Mouse (Mus musculus) liver, adult 2 months (tissue): ENCODE results near the gene Myh4. TPM values are rescaled to one million over a fixed set of nuclear protein-coding genes. Genes with fewer than 3 reads are reported as not detected.

Experiments used
- DNase-seq: peaks from one replicate; pipeline ENCODE4 v3.0.0-alpha.2; 2011; ENCODE audit warnings: low read depth, low spot score; ENCODE audit errors: extremely low read depth
- H3K27ac ChIP-seq: fragments of 200-500 bp; replicated peaks from 2 replicates; pipeline ENCODE4 v1.5.1; 2012; ENCODE audit warnings: low read depth, mild to moderate bottlenecking, control low read depth, inconsistent platforms, low read length; ENCODE audit not compliant: insufficient read depth
- H3K27me3 ChIP-seq: fragments of 200-500 bp; 2 replicates; pipeline ENCODE4 v1.6.1; 2012; ENCODE audit warnings: mild to moderate bottlenecking, moderate library complexity, low read length, inconsistent platforms; ENCODE audit not compliant: control insufficient read depth, insufficient read depth
- H3K36me3 ChIP-seq: fragments of 200-500 bp; 2 replicates; pipeline ENCODE4 v1.6.1; 2012; ENCODE audit warnings: low read length, inconsistent platforms; ENCODE audit not compliant: control insufficient read depth, insufficient read depth
- H3K4me1 ChIP-seq: fragments of 200-500 bp; 2 replicates; pipeline ENCODE4 v1.6.1; 2011; ENCODE audit warnings: low read length; ENCODE audit not compliant: control insufficient read depth, insufficient read depth
- H3K4me3 ChIP-seq: fragments of 200-500 bp; 2 replicates; pipeline ENCODE4 v1.5.1; 2011; ENCODE audit warnings: low read depth, mild to moderate bottlenecking, control low read depth, low read length, moderate library complexity; ENCODE audit not compliant: insufficient read depth
- H3K79me2 ChIP-seq: fragments of 200-500 bp; 2 replicates; pipeline ENCODE4 v1.6.1; 2012; ENCODE audit warnings: inconsistent platforms, mild to moderate bottlenecking, low read length, moderate library complexity; ENCODE audit not compliant: control insufficient read depth, insufficient read depth
- H3K9ac ChIP-seq: fragments of 200-500 bp; 2 replicates; pipeline ENCODE4 v1.6.1; 2012; ENCODE audit warnings: low read depth, mild to moderate bottlenecking, control low read depth, inconsistent platforms, low read length
- CTCF ChIP-seq: fragments of 200-500 bp; IDR thresholded peaks from 2 replicates; pipeline ENCODE4 v1.5.1; 2011; ENCODE audit warnings: low read depth, low read length, control low read depth
- POLR2A ChIP-seq: fragments of 200-500 bp; IDR thresholded peaks from 2 replicates; pipeline ENCODE4 v1.6.1; 2011; ENCODE audit warnings: low read length, control low read depth; ENCODE audit not compliant: insufficient read depth; ENCODE audit errors: extremely low read depth
- WGBS: fragments of 180-500 bp; shearing (Covaris S2); methylation state at CpG from one replicate; pipeline ENCODE4 v1.1.7; 2018; 5-methylcytosine and 5-hydroxymethylcytosine counted together
- polyA plus RNA-seq: library from polyadenylated mRNA; depleted of rRNA; stranded (reverse); fragments of >200 nt; gene quantifications from 2 replicates; pipeline ENCODE4 v1.2.3, GENCODE M21; 2012
- total RNA-seq: library from RNA; depleted of rRNA; stranded (reverse); fragments of >200 nt; gene quantifications from 2 replicates; pipeline ENCODE4 v1.2.3, GENCODE M21; 2014

Myh4 gene
- total and polyA plus RNA-seq, 2 experiments, result 1.9 TPM; not detected in 1

DNA sequence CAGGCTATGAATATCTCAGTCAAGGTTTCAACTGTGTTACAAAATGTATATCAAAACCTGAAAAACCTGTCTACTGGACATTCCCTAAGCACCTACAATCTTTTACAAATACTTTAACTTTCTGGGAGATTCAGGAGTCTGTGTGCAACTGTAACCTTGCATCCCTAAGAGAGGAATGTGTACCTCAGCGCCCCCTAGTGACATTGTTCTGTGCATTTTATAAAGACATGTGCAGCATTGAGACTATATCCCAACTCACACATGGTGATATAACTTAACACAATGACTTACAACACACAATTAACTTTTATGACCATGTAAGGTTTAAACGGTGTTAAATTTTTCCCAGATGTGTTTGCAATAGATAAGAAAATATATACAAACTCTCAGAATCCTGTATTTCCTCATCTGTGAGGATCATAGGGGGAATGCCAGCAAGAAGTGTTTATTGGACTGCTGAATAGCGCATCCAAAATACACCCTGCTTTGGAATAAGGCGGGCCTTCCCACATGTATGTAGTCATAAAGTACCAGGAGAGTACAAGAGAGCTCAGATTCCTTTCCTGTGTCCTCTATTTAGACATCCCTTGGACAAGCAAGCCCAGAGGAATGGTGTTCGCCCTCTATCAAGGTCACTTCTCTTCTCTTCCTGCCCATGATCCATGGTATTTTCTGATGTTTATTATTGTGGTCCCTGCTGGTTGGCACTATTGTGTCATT, 2.0 kb upstream of the Myh4 start:
- WGBS, result 59% methylated on average over 5 of the region's 5 CpGs
- H3K4me3 ChIP-seq, result no peak overlapping the region
- H3K9ac ChIP-seq, result no peak overlapping the region
- peaks cover 10% of the 10 kb centered on the region; the same call in 1 of the 2 replicates for H3K4me1 ChIP-seq
- H3K27ac ChIP-seq, result no peak overlapping the region
- peak; percentile 54 for DNase-seq
- TF ChIP-seq CTCF (peak; percentile 38), POLR2A (no peak)
- H3K36me3 ChIP-seq, result no peaks in the 10 kb centered on the region
- H3K79me2 ChIP-seq, result no peaks in the 10 kb centered on the region
- no peaks in the 10 kb centered on the region for H3K27me3 ChIP-seq

DNA sequence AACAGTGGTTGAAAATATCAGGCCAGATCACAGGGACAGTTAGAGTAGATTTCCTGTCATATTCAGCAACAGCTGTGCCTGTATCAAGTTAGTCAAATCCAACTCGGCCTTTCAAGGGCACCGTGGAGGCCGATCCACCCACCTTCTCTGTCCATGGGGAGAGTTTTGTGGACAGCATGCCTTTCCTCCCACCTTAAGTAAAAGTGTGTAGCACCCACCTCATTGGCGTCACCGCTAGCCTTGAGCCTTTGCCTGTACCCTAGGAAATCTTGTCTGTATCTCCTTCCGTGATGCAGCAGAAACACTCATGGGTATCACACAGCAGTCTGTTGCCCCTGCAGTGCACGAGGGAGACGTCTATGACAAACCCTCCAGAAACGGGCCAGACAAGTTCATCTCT, 1.0 kb upstream of the Myh4 start:
- Histone ChIP-seq H3K27ac (no peak overlapping the region), H3K36me3 (no peaks in the 10 kb centered on the region), H3K9ac (no peak overlapping the region), H3K4me3 (no peak overlapping the region), H3K4me1 (peaks cover 10% of the 10 kb centered on the region; the same call in 1 of the 2 replicates), H3K27me3 (no peaks in the 10 kb centered on the region), H3K79me2 (no peaks in the 10 kb centered on the region)
- WGBS, result 83% methylated on average over 9 of the region's 9 CpGs
- no peak for TF ChIP-seq CTCF
- TF ChIP-seq POLR2A, result no peak
- no peak for DNase-seq

DNA sequence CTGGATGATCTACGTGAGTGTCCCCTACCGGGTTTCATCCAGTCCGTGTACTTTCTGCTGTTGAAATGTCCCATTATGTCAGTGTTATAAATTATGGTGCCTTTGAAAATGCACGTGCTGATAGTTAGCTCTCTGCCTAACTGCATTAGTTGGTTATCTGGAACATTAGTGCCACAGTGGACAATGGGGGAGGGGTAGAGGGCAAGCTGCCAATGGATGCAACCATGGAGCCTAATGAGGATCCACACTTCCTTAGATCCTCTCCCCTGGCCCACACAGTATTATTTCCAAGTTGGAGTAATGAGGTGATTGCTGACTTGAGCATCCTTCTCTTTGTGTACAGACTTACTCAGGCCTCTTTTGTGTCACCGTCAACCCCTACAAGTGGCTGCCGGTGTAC, 3.2 kb downstream of the Myh4 start:
- Histone ChIP-seq H3K36me3 (no peaks in the 10 kb centered on the region), H3K27me3 (no peaks in the 10 kb centered on the region), H3K4me3 (no peak overlapping the region), H3K9ac (no peak overlapping the region), H3K4me1 (peaks cover 10% of the 10 kb centered on the region; the same call in 1 of the 2 replicates), H3K79me2 (no peaks in the 10 kb centered on the region), H3K27ac (no peak overlapping the region)
- DNase-seq, result no peak
- WGBS, result 89% methylated on average over 6 of the region's 6 CpGs
- TF ChIP-seq CTCF (no peak), POLR2A (no peak)

DNA sequence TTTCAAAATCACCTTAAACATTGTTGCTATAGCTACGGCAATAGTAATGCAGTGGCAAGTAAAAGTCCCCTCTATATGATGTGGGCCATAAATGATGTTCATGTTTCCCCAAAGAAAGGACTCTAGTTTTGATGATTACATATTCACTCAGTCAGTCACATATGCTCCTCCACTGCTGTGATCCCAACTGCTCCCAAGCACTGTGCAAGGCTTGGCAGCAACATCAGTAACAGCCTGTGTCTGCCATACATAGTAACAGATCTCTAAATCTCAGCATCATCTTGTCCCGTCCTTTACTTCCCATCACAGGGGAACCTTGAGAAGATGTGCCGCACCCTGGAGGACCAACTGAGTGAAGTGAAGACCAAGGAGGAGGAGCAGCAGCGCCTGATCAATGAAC, 15.9 kb downstream of the Myh4 start:
- no peak for TF ChIP-seq CTCF
- no peak for TF ChIP-seq POLR2A
- 84% methylated on average over 4 of the region's 4 CpGs for WGBS
- no peaks in the 10 kb centered on the region for H3K79me2 ChIP-seq
- H3K36me3 ChIP-seq, result no peaks in the 10 kb centered on the region
- no peak overlapping the region for H3K27ac ChIP-seq
- no peak overlapping the region for H3K9ac ChIP-seq
- H3K4me3 ChIP-seq, result no peak overlapping the region
- H3K4me1 ChIP-seq, result no peaks in the 10 kb centered on the region
- no peak for DNase-seq
- H3K27me3 ChIP-seq, result no peaks in the 10 kb centered on the region

DNA sequence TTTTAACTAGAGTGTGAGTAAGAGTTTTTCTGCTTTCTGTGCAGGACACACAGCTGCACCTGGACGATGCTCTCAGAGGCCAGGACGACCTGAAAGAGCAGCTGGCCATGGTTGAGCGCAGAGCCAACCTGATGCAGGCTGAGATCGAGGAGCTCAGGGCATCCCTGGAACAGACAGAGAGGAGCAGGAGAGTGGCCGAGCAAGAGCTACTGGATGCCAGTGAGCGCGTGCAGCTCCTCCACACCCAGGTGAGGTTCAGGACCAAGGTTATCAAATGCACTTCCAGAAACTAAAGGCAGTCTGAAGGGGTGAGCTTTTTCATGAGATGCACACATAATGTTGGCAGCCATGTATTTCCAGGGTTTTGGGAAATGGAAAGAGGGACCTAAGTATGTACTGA, 19.2 kb downstream of the Myh4 start:
- Histone ChIP-seq H3K27me3 (no peaks in the 10 kb centered on the region), H3K79me2 (no peaks in the 10 kb centered on the region), H3K9ac (no peak overlapping the region), H3K4me3 (no peak overlapping the region), H3K36me3 (no peaks in the 10 kb centered on the region), H3K27ac (no peak overlapping the region), H3K4me1 (no peaks in the 10 kb centered on the region)
- no peak for DNase-seq
- WGBS, result 79% methylated on average over 7 of the region's 7 CpGs
- TF ChIP-seq POLR2A, result no peak
- no peak for TF ChIP-seq CTCF

DNA sequence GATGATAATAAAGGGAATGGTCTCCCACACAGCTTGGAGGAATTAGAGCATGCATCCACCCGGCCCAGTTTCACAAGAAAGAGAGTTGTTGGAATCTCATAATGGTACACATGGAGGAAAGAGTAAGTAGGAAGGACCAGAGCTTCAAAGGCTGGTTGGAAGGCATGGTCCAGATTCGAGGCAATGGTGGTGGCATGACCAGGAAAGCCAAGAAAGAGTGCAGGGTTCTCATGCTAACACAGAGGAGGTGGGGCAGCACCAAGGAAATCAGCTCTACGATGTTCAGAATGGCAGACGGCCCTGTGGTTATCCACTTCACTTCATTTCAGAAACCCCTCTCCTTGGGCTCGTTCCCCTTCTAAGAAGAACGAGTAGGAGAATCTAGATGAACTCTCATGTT, 23.1 kb downstream of the Myh4 start:
- Histone ChIP-seq H3K4me1 (no peaks in the 10 kb centered on the region), H3K9ac (no peak overlapping the region), H3K36me3 (no peaks in the 10 kb centered on the region), H3K27me3 (no peaks in the 10 kb centered on the region), H3K27ac (no peak overlapping the region), H3K4me3 (no peak overlapping the region), H3K79me2 (no peaks in the 10 kb centered on the region)
- no peak for DNase-seq
- no peak for TF ChIP-seq CTCF
- 73% methylated on average over 6 of the region's 6 CpGs for WGBS
